Mouse (Mus musculus) spleen, adult 2 months (tissue): ENCODE data around the gene Ccrl2.

Experiments
- CTCF ChIP-seq: fragments of 200-500 bp; IDR thresholded peaks from 2 replicates; pipeline ENCODE4 v1.5.1; 2011; ENCODE audit warnings: mild to moderate bottlenecking, inconsistent platforms; ENCODE audit not compliant: insufficient read depth, insufficient read length, insufficient replicate concordance; ENCODE audit errors: extremely low read depth
- POLR2A ChIP-seq: fragments of 200-500 bp; IDR thresholded peaks from 2 replicates; pipeline ENCODE4 v1.6.1; 2011; ENCODE audit warnings: low read depth, low read length, inconsistent platforms

- no peak for TF ChIP-seq CTCF
- TF ChIP-seq POLR2A, result no peak
These were observed 30.5 kb downstream of the Ccrl2 start for GRCm38 (mm10) chr9:111026791-111027190.
